Mouse (Mus musculus) heart, adult 2 months (tissue): ENCODE results near the gene Shprh. TPM values are rescaled to one million over a fixed set of nuclear protein-coding genes. Genes with fewer than 3 reads are reported as not detected.

Experiments
- DNase-seq, 2 experiments: peaks; one replicate each; pipeline ENCODE4 v3.0.0; 2021
- H3K27ac ChIP-seq: fragments of 200-600 bp; 2 replicates; pipeline ENCODE4 v1.8.1; 2022
- H3K27me3 ChIP-seq: fragments of 200-500 bp; 2 replicates; pipeline ENCODE4 v1.6.1; 2012; ENCODE audit warnings: mild to moderate bottlenecking, low read length, inconsistent platforms, mixed read lengths; ENCODE audit not compliant: control insufficient read depth, insufficient read depth
- H3K36me3 ChIP-seq: fragments of 200-500 bp; 2 replicates; pipeline ENCODE4 v1.6.1; 2012; ENCODE audit warnings: low read length, inconsistent platforms; ENCODE audit not compliant: control insufficient read depth, insufficient read depth
- H3K4me1 ChIP-seq: fragments of 200-500 bp; 2 replicates; pipeline ENCODE4 v1.6.1; 2011; ENCODE audit warnings: low read length; ENCODE audit not compliant: control insufficient read depth, insufficient read depth
- H3K4me3 ChIP-seq: fragments of 200-600 bp; 2 replicates; pipeline ENCODE4 v1.8.1; 2022
- H3K79me2 ChIP-seq: fragments of 200-500 bp; replicated peaks from 2 replicates; pipeline ENCODE4 v1.6.1; 2012; ENCODE audit warnings: mild to moderate bottlenecking, inconsistent platforms, low read length, moderate library complexity, mixed read lengths; ENCODE audit not compliant: control insufficient read depth, insufficient read depth
- H3K9ac ChIP-seq: fragments of 200-500 bp; 2 replicates; pipeline ENCODE4 v1.6.1; 2012; ENCODE audit warnings: low read depth, mild to moderate bottlenecking, control low read depth, inconsistent platforms, low read length, mixed read lengths
- CTCF ChIP-seq: fragments of 200-600 bp; IDR thresholded peaks from 2 replicates; pipeline ENCODE4 v1.8.1; 2022; ENCODE audit warnings: antibody characterized with exemption, mild to moderate bottlenecking, moderate library complexity
- EP300 ChIP-seq: fragments of 200-500 bp; IDR thresholded peaks from 2 replicates; pipeline ENCODE4 v1.6.1; 2011; ENCODE audit warnings: low read depth, low read length, control low read depth; ENCODE audit not compliant: insufficient read depth
- POLR2A ChIP-seq: fragments of 200-500 bp; IDR thresholded peaks from 2 replicates; pipeline ENCODE4 v1.6.1; 2011; ENCODE audit warnings: mild to moderate bottlenecking, low read depth, low read length, control low read depth; ENCODE audit not compliant: insufficient read depth
- WGBS: fragments of 180-500 bp; shearing (Covaris S2); methylation state at CpG from one replicate; pipeline ENCODE4 v1.1.7; 2018; 5-methylcytosine and 5-hydroxymethylcytosine counted together
- intact Hi-C: fragments of 180-260 bp; cut with DNase I; formaldehyde crosslinking; loops from one replicate; pipeline ENCODE4 v1.15.1; 2025
- long read RNA-seq: library from polyadenylated mRNA; stranded (forward); transcript quantifications from one replicate; pipeline ENCODE4 v2.0.0, GENCODE M21; 2021
- polyA plus RNA-seq: library from polyadenylated mRNA; depleted of rRNA; stranded (reverse); fragments of >200 nt; gene quantifications from 2 replicates; pipeline ENCODE4 v1.2.3, GENCODE M21; 2012; rRNA removed
- total RNA-seq, 2 experiments: library from RNA; stranded (reverse); gene quantifications; 2 replicates each; pipeline ENCODE4 v1.2.3; 2021

The Shprh gene
- total RNA-seq (10 to 100 TPM; 11.1 TPM), polyA plus RNA-seq (1.9 and 4.0 TPM in 2 replicates)
- long read RNA-seq, full-length matches to known transcripts, result 7 of 14 reads
- long read RNA-seq, partial matches to known transcripts, result 3 of 14 reads
- long read RNA-seq, other reads (novel, unspliced or antisense), result 4 of 14 reads

GRCm38 (mm10) chr10:11148884-11149741 lies at the start of gene Shprh:
Shprh (plus strand) TSS chr10:11149427.
- Histone ChIP-seq H3K36me3 (peaks cover 17% of the 10 kb centered on the region), H3K9ac (peak within 1 kb of the TSS; percentile 94), H3K4me3 (peak within 1 kb of the TSS; percentile 73), H3K27me3 (no peaks in the 10 kb centered on the region), H3K79me2 (0 out of 2 replicates have a peak, but pooled peaks cover 4% of the 10 kb centered on the region), H3K4me1 (peaks cover 7% of the 10 kb centered on the region; the same call in 1 of the 2 replicates), H3K27ac (peak within 1 kb of the TSS; percentile 83)
- TF ChIP-seq POLR2A (peak; percentile 71), CTCF (peak; percentile 61), EP300 (0 out of 2 replicates have a peak, but pooled peaks have one; percentile 42)
- peak; percentile 97 to 99 for DNase-seq
- WGBS, result 1% methylated on average over 60 of the region's 60 CpGs
- intact Hi-C loops, result loop anchor here (5.0 kb wide), 2 partner anchors 133 to 193 kb away; partner anchors contain the start of genes Epm2a and Fbxo30

GRCm38 (mm10) chr10:11121781-11122180 lies 27.4 kb upstream of the Shprh start:
- no peak for TF ChIP-seq CTCF
- TF ChIP-seq EP300, result no peak
- TF ChIP-seq POLR2A, result no peak
- H3K9ac ChIP-seq, result no peak overlapping the region
- WGBS, result 87% methylated on average over 2 of the region's 2 CpGs
- no peaks in the 10 kb centered on the region for H3K36me3 ChIP-seq
- no peak overlapping the region for H3K27ac ChIP-seq
- DNase-seq, result no peak
- H3K27me3 ChIP-seq, result no peaks in the 10 kb centered on the region
- no peak overlapping the region for H3K4me3 ChIP-seq
- H3K79me2 ChIP-seq, result no peaks in the 10 kb centered on the region
- no peaks in the 10 kb centered on the region for H3K4me1 ChIP-seq
- intact Hi-C loops, result no loop called here

DNA sequence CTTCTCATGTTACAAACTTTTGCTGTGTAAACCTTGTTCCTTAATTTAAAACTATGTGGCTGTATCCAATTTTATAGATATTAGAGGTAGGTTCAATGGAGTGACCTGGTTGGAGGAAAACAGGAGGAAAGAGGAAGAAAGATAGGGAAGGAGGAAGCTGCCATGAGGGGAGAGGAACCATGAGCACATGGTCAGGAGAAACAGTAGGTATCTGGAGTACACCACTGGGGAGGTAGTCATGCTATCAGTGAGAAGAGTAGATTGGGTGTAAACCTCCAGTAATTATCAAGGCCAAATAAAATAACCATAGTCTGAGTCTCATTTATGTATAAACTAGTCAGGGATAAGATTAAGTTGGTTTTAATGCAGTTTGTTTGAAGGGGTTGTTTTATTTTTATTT lies 3.6 kb upstream of the Shprh start:
- Histone ChIP-seq H3K36me3 (no peaks in the 10 kb centered on the region), H3K4me1 (peaks cover 3% of the 10 kb centered on the region; the same call in 1 of the 2 replicates), H3K9ac (no peak overlapping the region), H3K27me3 (no peaks in the 10 kb centered on the region; the same call in 1 of the 2 replicates), H3K4me3 (no peak overlapping the region), H3K79me2 (0 out of 2 replicates have a peak, but pooled peaks cover 2% of the 10 kb centered on the region), H3K27ac (no peak overlapping the region)
- no peak for DNase-seq
- TF ChIP-seq CTCF (no peak), EP300 (no peak), POLR2A (no peak)
- intact Hi-C loops, result loop anchor here (5.0 kb wide), 2 partner anchors 137 to 197 kb away; partner anchors contain the start of genes Epm2a and Fbxo30

- 0 out of 2 replicates have a peak, but pooled peaks cover 4% of the 10 kb centered on the region for H3K79me2 ChIP-seq
- peak overlapping the region; percentile 36 for H3K4me3 ChIP-seq
- WGBS, result 68% methylated on average over 4 of the region's 4 CpGs
- no peak for TF ChIP-seq CTCF
- TF ChIP-seq EP300, result no peak
- H3K4me1 ChIP-seq, result peaks cover 7% of the 10 kb centered on the region; the same call in 1 of the 2 replicates
- H3K27ac ChIP-seq, result no peak overlapping the region; the same call in 1 of the 2 replicates
- no peak for DNase-seq
- intact Hi-C loops, result loop anchor here (5.0 kb wide), 2 partner anchors 134 to 194 kb away; partner anchors contain the start of genes Epm2a and Fbxo30
- H3K36me3 ChIP-seq, result peaks cover 12% of the 10 kb centered on the region
- H3K27me3 ChIP-seq, result no peaks in the 10 kb centered on the region
- H3K9ac ChIP-seq, result no peak overlapping the region
Observed at GRCm38 (mm10) chr10:11148446-11148845, 781 bp upstream of the Shprh start.

DNA sequence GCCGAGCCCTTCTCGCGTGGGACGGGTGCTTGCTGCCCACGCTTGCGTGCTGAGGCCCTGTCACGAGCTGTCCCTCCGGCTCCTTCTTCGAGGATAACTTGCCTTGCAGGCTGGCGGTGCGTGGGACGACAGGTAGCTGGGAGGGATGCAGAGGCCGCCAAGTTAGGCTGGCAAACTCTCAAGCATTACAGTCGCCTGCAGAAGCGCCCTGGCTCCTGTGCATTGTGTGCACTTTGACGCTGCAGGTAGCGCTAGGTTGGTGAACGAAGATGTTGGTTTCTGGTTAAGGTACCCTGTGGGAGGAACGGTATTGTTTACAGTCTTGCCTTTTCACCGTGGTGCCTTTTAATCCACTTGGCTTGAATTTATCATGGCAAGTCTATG lies 507 bp downstream of the Shprh start:
- intact Hi-C loops, result loop anchor here (5.0 kb wide), 2 partner anchors 133 to 193 kb away; partner anchors contain the start of genes Epm2a and Fbxo30
- WGBS, result under 1% methylated on average over 20 of the region's 20 CpGs
- 0 out of 2 replicates have a peak, but pooled peaks cover 4% of the 10 kb centered on the region for H3K79me2 ChIP-seq
- peak overlapping the region; percentile 73 for H3K4me3 ChIP-seq
- H3K4me1 ChIP-seq, result peaks cover 9% of the 10 kb centered on the region; the same call in 1 of the 2 replicates
- H3K27ac ChIP-seq, result peak overlapping the region; percentile 83
- H3K27me3 ChIP-seq, result no peaks in the 10 kb centered on the region
- DNase-seq, result no peak
- no peak for TF ChIP-seq EP300
- TF ChIP-seq POLR2A, result no peak
- TF ChIP-seq CTCF, result no peak
- peak overlapping the region; percentile 94 for H3K9ac ChIP-seq
- H3K36me3 ChIP-seq, result peaks cover 19% of the 10 kb centered on the region

- intact Hi-C loops, result no loop called here
- no peak overlapping the region for H3K27ac ChIP-seq
- DNase-seq, result no peak
- peaks cover 9% of the 10 kb centered on the region; the same call in 1 of the 2 replicates for H3K4me1 ChIP-seq
- TF ChIP-seq CTCF (no peak), EP300 (no peak), POLR2A (no peak)
- 82% methylated on average over 14 of the region's 14 CpGs for WGBS
- H3K36me3 ChIP-seq, result peaks cover 24% of the 10 kb centered on the region
- H3K9ac ChIP-seq, result no peak overlapping the region
- H3K4me3 ChIP-seq, result no peak overlapping the region
- H3K27me3 ChIP-seq, result no peaks in the 10 kb centered on the region
- H3K79me2 ChIP-seq, result peaks cover 4% of the 10 kb centered on the region; the same call in 1 of the 2 replicates
Observed at GRCm38 (mm10) chr10:11151644-11152043, 2.4 kb downstream of the Shprh start.
